Mouse (Mus musculus) CH12.LX (cell line): ENCODE measurements around the gene Rap1a. TPM values are rescaled to one million over a fixed set of nuclear protein-coding genes. Genes with fewer than 3 reads are reported as not detected.
A peak's percentile ranks its signal among the peaks of the same experiment; 100 is the strongest.

ENCODE experiments used
- DNase-seq: peaks from one replicate; pipeline ENCODE4 v3.0.0-alpha.2; 2013; ENCODE audit errors: extremely low read depth
- H3K27ac ChIP-seq: 2 replicates; pipeline ENCODE4 v1.5.1; 2012; ENCODE audit warnings: low read depth, mild to moderate bottlenecking, control low read depth, moderate library complexity; ENCODE audit not compliant: insufficient read depth
- H3K27me3 ChIP-seq: replicated peaks from 2 replicates; pipeline ENCODE3; 2012; ENCODE audit warnings: inconsistent platforms
- H3K36me3 ChIP-seq, 2 experiments: replicated peaks in 1 of 2; 2 replicates each; pipeline versions ENCODE3 to v1.6.1; 2012; ENCODE audit warnings: inconsistent platforms in 1 of 2, low read length in 1 of 2, mild to moderate bottlenecking in 1 of 2, mixed read lengths in 1 of 2, moderate library complexity in 1 of 2; ENCODE audit not compliant: control insufficient read depth in 1 of 2, insufficient read depth in 1 of 2
- H3K4me1 ChIP-seq, 2 experiments: 2 replicates each; pipeline ENCODE4 v1.6.1; 2012; ENCODE audit warnings: inconsistent platforms in 1 of 2, moderate library complexity in 1 of 2; ENCODE audit not compliant: insufficient read depth in 2 of 2, control insufficient read depth in 1 of 2
- H3K4me2 ChIP-seq: 2 replicates; pipeline ENCODE4 v1.6.1; 2012; ENCODE audit warnings: low read depth, mild to moderate bottlenecking, control low read depth; ENCODE audit not compliant: poor library complexity, insufficient read depth, severe bottlenecking
- H3K4me3 ChIP-seq, 3 experiments: fragments of 150-350 bp in 1 of 3; sonication (generic) in 1 of 3; replicated peaks in 1 of 3; 2 replicates each; pipeline versions ENCODE3 to v1.5.1; 2011 to 2012; ENCODE audit warnings: low read depth in 2 of 3, low read length in 2 of 3, mild to moderate bottlenecking in 2 of 3, moderate library complexity in 2 of 3, control low read depth in 1 of 3, improper control_type of control experiment in 1 of 3, inconsistent platforms in 1 of 3, mixed read lengths in 1 of 3; ENCODE audit not compliant: poor library complexity in 1 of 3
- H3K79me2 ChIP-seq: replicated peaks from 2 replicates; pipeline ENCODE4 v1.6.1; 2012; ENCODE audit warnings: mild to moderate bottlenecking, moderate library complexity; ENCODE audit not compliant: control insufficient read depth, poor library complexity, insufficient read depth, severe bottlenecking; ENCODE audit errors: extremely low read depth
- H3K9ac ChIP-seq: 2 replicates; pipeline ENCODE4 v1.6.1; 2012; ENCODE audit warnings: low read depth, mild to moderate bottlenecking, control low read depth, moderate library complexity; ENCODE audit not compliant: insufficient read depth
- H3K9me3 ChIP-seq: replicated peaks from 2 replicates; pipeline ENCODE3; 2012; ENCODE audit warnings: low read length, inconsistent platforms, mixed read lengths
- BHLHE40 ChIP-seq: IDR thresholded peaks from 2 replicates; pipeline ENCODE4 v1.6.1; 2011; ENCODE audit warnings: mild to moderate bottlenecking, low read depth, low read length, improper control_type of control experiment
- CHD1 ChIP-seq: IDR thresholded peaks from 2 replicates; pipeline ENCODE4 v1.6.1; 2012; ENCODE audit warnings: low read depth, low read length, improper control_type of control experiment, inconsistent platforms
- CHD2 ChIP-seq: IDR thresholded peaks from 2 replicates; pipeline ENCODE4 v1.6.1; 2011; ENCODE audit warnings: low read length, improper control_type of control experiment
- CTCF ChIP-seq, 2 experiments: IDR thresholded peaks in 1 of 2; conservative IDR thresholded peaks in 1 of 2; 2 replicates each; pipeline ENCODE4 v1.5.1; 2011 to 2012; ENCODE audit warnings: low read depth in 2 of 2, low read length in 2 of 2, improper control_type of control experiment in 1 of 2, inconsistent platforms in 1 of 2, mild to moderate bottlenecking in 1 of 2, moderate library complexity in 1 of 2
- E2F4 ChIP-seq: IDR thresholded peaks from 2 replicates; pipeline ENCODE4 v1.6.1; 2011; ENCODE audit warnings: low read depth, low read length, improper control_type of control experiment; ENCODE audit not compliant: insufficient replicate concordance
- ELF1 ChIP-seq: IDR thresholded peaks from 2 replicates; pipeline ENCODE4 v1.6.1; 2014; ENCODE audit warnings: low read depth, mild to moderate bottlenecking, inconsistent platforms, low read length, improper control_type of control experiment
- EP300 ChIP-seq: IDR thresholded peaks from 2 replicates; pipeline ENCODE4 v1.6.1; 2011; ENCODE audit warnings: low read length, improper control_type of control experiment
- ETS1 ChIP-seq: conservative IDR thresholded peaks from 2 replicates; pipeline ENCODE4 v1.6.1; 2012; ENCODE audit warnings: low read depth, mild to moderate bottlenecking, inconsistent platforms, low read length, improper control_type of control experiment, moderate library complexity
- GABPA ChIP-seq: IDR thresholded peaks from 2 replicates; pipeline ENCODE4 v1.6.1; 2012; ENCODE audit warnings: low read depth, low read length, improper control_type of control experiment, inconsistent platforms; ENCODE audit not compliant: insufficient replicate concordance
- HCFC1 ChIP-seq: IDR thresholded peaks from 2 replicates; pipeline ENCODE4 v1.6.1; 2012; ENCODE audit warnings: low read depth, mild to moderate bottlenecking, inconsistent platforms, low read length, improper control_type of control experiment
- IRF4 ChIP-seq: IDR thresholded peaks from 2 replicates; pipeline ENCODE4 v1.6.1; 2014; ENCODE audit warnings: low read depth, mild to moderate bottlenecking, inconsistent platforms, low read length, improper control_type of control experiment
- JUN ChIP-seq: IDR thresholded peaks from 2 replicates; pipeline ENCODE4 v1.6.1; 2011; ENCODE audit warnings: low read depth, mild to moderate bottlenecking, low read length, improper control_type of control experiment, moderate library complexity; ENCODE audit not compliant: insufficient read depth
- JUND ChIP-seq: conservative IDR thresholded peaks from 2 replicates; pipeline ENCODE4 v1.6.1; 2011; ENCODE audit warnings: low read depth, low read length, improper control_type of control experiment
- KAT2A ChIP-seq: IDR thresholded peaks from 2 replicates; pipeline ENCODE4 v1.6.1; 2012; ENCODE audit warnings: low read length, improper control_type of control experiment, inconsistent platforms; ENCODE audit not compliant: insufficient replicate concordance
- MAFK ChIP-seq: IDR thresholded peaks from 2 replicates; pipeline ENCODE4 v1.6.1; 2011; ENCODE audit warnings: low read length, improper control_type of control experiment; ENCODE audit not compliant: insufficient replicate concordance
- MAX ChIP-seq: IDR thresholded peaks from 2 replicates; pipeline ENCODE4 v1.6.1; 2011; ENCODE audit warnings: low read length, improper control_type of control experiment
- MAZ ChIP-seq: IDR thresholded peaks from 2 replicates; pipeline ENCODE4 v1.6.1; 2012; ENCODE audit warnings: low read depth, mild to moderate bottlenecking, inconsistent platforms, low read length, improper control_type of control experiment, moderate library complexity
- MEF2A ChIP-seq: IDR thresholded peaks from 2 replicates; pipeline ENCODE4 v1.6.1; 2014; ENCODE audit warnings: low read depth, mild to moderate bottlenecking, inconsistent platforms, low read length, improper control_type of control experiment, borderline replicate concordance
- MXI1 ChIP-seq: IDR thresholded peaks from 2 replicates; pipeline ENCODE4 v1.6.1; 2011; ENCODE audit warnings: mild to moderate bottlenecking, low read depth, low read length, improper control_type of control experiment
- MYC ChIP-seq: IDR thresholded peaks from 2 replicates; pipeline ENCODE4 v1.6.1; 2011; ENCODE audit warnings: low read depth, mild to moderate bottlenecking, improper control_type of control experiment, low read length
- NELFE ChIP-seq: IDR thresholded peaks from 2 replicates; pipeline ENCODE4 v1.6.1; 2011; ENCODE audit warnings: low read depth, low read length, improper control_type of control experiment
- NRF1 ChIP-seq: IDR thresholded peaks from 2 replicates; pipeline ENCODE4 v1.6.1; 2014; ENCODE audit warnings: low read depth, mild to moderate bottlenecking, inconsistent platforms, low read length, improper control_type of control experiment, moderate library complexity
- PAX5 ChIP-seq: IDR thresholded peaks from 2 replicates; pipeline ENCODE4 v1.6.1; 2012; ENCODE audit warnings: low read length, inconsistent platforms, mixed read lengths
- POLR2A ChIP-seq: IDR thresholded peaks from 2 replicates; pipeline ENCODE4 v1.6.1; 2011; ENCODE audit warnings: low read depth, mild to moderate bottlenecking, improper control_type of control experiment, low read length
- POLR2AphosphoS2 ChIP-seq: IDR thresholded peaks from 2 replicates; pipeline ENCODE4 v1.6.1; 2011; ENCODE audit warnings: low read depth, low read length, improper control_type of control experiment
- RAD21 ChIP-seq: IDR thresholded peaks from 2 replicates; pipeline ENCODE4 v1.6.1; 2011; ENCODE audit warnings: low read depth, mild to moderate bottlenecking, low read length, improper control_type of control experiment, moderate library complexity
- RCOR1 ChIP-seq: conservative IDR thresholded peaks from 2 replicates; pipeline ENCODE4 v1.6.1; 2012; ENCODE audit warnings: low read depth, mild to moderate bottlenecking, inconsistent platforms, low read length, improper control_type of control experiment
- SIN3A ChIP-seq: IDR thresholded peaks from 2 replicates; pipeline ENCODE4 v1.6.1; 2012; ENCODE audit warnings: low read length, improper control_type of control experiment, inconsistent platforms
- SMC3 ChIP-seq: IDR thresholded peaks from 2 replicates; pipeline ENCODE4 v1.6.1; 2011; ENCODE audit warnings: low read depth, low read length, improper control_type of control experiment
- TBP ChIP-seq: conservative IDR thresholded peaks from 2 replicates; pipeline ENCODE4 v1.6.1; 2011; ENCODE audit warnings: low read depth, low read length, improper control_type of control experiment
- TCF12 ChIP-seq: IDR thresholded peaks from 2 replicates; pipeline ENCODE4 v1.6.1; 2014; ENCODE audit warnings: low read depth, mild to moderate bottlenecking, inconsistent platforms, low read length, improper control_type of control experiment
- UBTF ChIP-seq: IDR thresholded peaks from 2 replicates; pipeline ENCODE4 v1.6.1; 2012; ENCODE audit warnings: low read depth, mild to moderate bottlenecking, inconsistent platforms, low read length, improper control_type of control experiment, moderate library complexity
- USF1 ChIP-seq: IDR thresholded peaks from 2 replicates; pipeline ENCODE4 v1.6.1; 2014; ENCODE audit warnings: low read depth, mild to moderate bottlenecking, inconsistent platforms, low read length, improper control_type of control experiment
- USF2 ChIP-seq: conservative IDR thresholded peaks from 2 replicates; pipeline ENCODE4 v1.6.1; 2011; ENCODE audit warnings: low read depth, low read length, improper control_type of control experiment
- ZC3H11A ChIP-seq: IDR thresholded peaks from 2 replicates; pipeline ENCODE4 v1.6.1; 2012; ENCODE audit warnings: low read depth, mild to moderate bottlenecking, inconsistent platforms, low read length, improper control_type of control experiment
- ZKSCAN1 ChIP-seq: IDR thresholded peaks from 2 replicates; pipeline ENCODE4 v1.6.1; 2012; ENCODE audit warnings: low read depth, inconsistent platforms, low read length, improper control_type of control experiment, borderline replicate concordance
- ZMIZ1 ChIP-seq: IDR thresholded peaks from 2 replicates; pipeline ENCODE4 v1.6.1; 2012; ENCODE audit warnings: low read depth, mild to moderate bottlenecking, inconsistent platforms, low read length, improper control_type of control experiment
- ZNF384 ChIP-seq: IDR thresholded peaks from 2 replicates; pipeline ENCODE4 v1.6.1; 2012; ENCODE audit warnings: low read depth, low read length, improper control_type of control experiment, inconsistent platforms
- dilution Hi-C: fragments of 300-500 bp; cut with MboI; formaldehyde crosslinking; loops from 2 replicates; pipeline ENCODE4 v1.14.3; 2020; ENCODE audit warnings: low sequenced_read_pairs; ENCODE audit not compliant: extremely low pct_unique_long_range_greater_than_20kb, extremely low pct_ligation_motif_present
- in situ Hi-C: fragments of 300-500 bp; cut with MboI; formaldehyde crosslinking; loops from 3 replicates; pipeline ENCODE4 v1.14.3; 2019; ENCODE audit warnings: low sequenced_read_pairs, low pct_ligation_motif_present, low pct_unique_long_range_greater_than_20kb, mixed read lengths
- polyA plus RNA-seq: library from polyadenylated mRNA; unstranded; fragments of >175 nt; gene quantifications from 2 replicates; pipeline ENCODE4 v1.2.1, GENCODE M21; 2012; ENCODE audit warnings: low read depth; ENCODE audit not compliant: insufficient read length
- total RNA-seq, 2 experiments: library from RNA; depleted of rRNA; stranded (reverse); fragments of 300-350 nt in 1 of 2; fragments of >200 nt in 1 of 2; gene quantifications; 2 replicates each; pipeline ENCODE4 v1.2.3; 2012 to 2014

The Rap1a gene
- total and polyA plus RNA-seq, 3 experiments, result 63.3 to 250 (median 209) TPM

DNA sequence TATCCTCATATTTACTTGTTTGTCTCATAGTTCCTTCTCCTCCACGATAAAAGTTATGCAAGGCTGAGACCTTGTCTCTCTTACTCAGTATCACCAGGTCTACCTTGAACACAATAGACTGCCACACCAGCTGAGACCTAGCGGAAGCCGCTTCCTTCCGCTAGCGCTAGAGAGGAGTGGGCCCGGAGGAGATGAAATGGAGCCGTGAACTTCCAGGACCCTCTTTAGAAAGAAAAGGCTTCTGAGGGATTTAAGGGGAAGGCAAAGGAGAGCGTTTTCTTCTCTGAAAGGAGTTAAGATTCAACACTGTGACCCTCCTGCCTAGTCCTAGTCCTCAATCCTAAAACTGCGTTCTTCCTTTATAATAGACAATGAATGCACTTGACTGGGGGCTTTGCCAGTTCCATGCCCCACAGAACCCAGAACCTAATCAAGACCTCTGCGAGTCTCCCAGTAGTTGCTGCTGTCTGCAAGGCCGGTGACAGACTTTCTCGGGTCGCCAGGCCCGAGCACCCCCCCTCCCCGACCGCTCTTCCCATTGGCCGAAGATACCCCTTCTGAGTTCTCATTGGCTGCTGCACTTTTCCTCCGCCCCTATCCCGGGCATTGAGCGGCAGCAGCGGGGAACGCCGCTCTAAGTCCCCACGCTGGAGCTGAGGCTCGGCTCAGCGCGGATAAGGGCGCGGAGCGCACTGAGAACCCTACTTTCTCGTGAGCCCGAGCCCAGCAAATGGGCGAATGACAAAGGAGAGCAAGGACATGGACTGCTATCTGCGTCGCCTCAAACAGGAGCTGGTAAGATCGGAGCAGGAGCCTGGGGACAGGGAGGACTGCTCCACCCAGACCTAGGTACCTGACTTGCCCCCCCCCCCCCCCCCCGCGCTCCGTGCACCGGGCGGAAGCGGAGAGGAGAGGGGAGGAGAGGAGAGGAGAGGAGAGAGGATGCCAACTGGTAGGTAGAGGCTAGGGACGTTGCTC is 96.8 kb downstream of the Rap1a start, which contains the start of gene Inka2:
Inka2 (plus strand) TSS at position 569 of the 978 bp plus-strand sequence.
- peak within 1 kb of the TSS; percentile 57 to 81 (median 71) for H3K4me3 ChIP-seq
- H3K9ac ChIP-seq, result peak within 1 kb of the TSS; percentile 64
- H3K4me2 ChIP-seq, result peak within 1 kb of the TSS; percentile 70
- H3K27me3 ChIP-seq, result peaks cover 10% of the 10 kb centered on the region
- H3K36me3 ChIP-seq, result peaks cover 0 to under 1% of the 10 kb centered on the region in 2 experiments
- no peaks in the 10 kb centered on the region for H3K9me3 ChIP-seq
- in situ Hi-C loops, result no loop called here
- DNase-seq, result peak; percentile 79
- no peak within 1 kb of the TSS for H3K27ac ChIP-seq
- TF ChIP-seq HCFC1 (no peak), CHD1 (no peak), USF2 (no peak), PAX5 (no peak), POLR2A (peak; percentile 80), KAT2A (no peak), ZNF384 (no peak), JUN (no peak), MXI1 (peak; percentile 33), MAFK (no peak), NELFE (no peak), MAX (no peak), ELF1 (no peak), BHLHE40 (no peak), MEF2A (no peak), GABPA (no peak), MAZ (peak; percentile 75; the same call in 1 of the 2 replicates), UBTF (no peak), SMC3 (no peak), MYC (no peak), CTCF (conservative IDR thresholded peaks at IDR 0.05 in 1 of 2, IDR thresholded peaks at IDR 0.05 in 1 of 2; ENCODE audit: low read depth in 2 of 2, low read length in 2 of 2) (no peak), TCF12 (peak; percentile 55), CHD2 (0 out of 2 replicates have a peak, but pooled peaks have one; percentile 48), JUND (no peak), NRF1 (no peak), RCOR1 (no peak), E2F4 (no peak), ZKSCAN1 (no peak), EP300 (no peak), IRF4 (no peak), USF1 (no peak), TBP (no peak), POLR2AphosphoS2 (no peak), ZMIZ1 (no peak), RAD21 (no peak), ZC3H11A (no peak), ETS1 (no peak), SIN3A (peak; percentile 46; the same call in 1 of the 2 replicates)
- H3K4me1 ChIP-seq, result peaks cover 10 to 20% of the 10 kb centered on the region in 2 experiments; a peak in 3 of 4 replicates
- H3K79me2 ChIP-seq, result peaks cover 4% of the 10 kb centered on the region
- dilution Hi-C loops, result no loop called here
